Mouse (Mus musculus): ENCODE measurements around the gene Pdzrn4. TPM values are rescaled to one million over a fixed set of nuclear protein-coding genes. Genes with fewer than 3 reads are reported as not detected.

Gene Pdzrn4
- total RNA-seq, 2 experiments from 2014 or later = 2.4 to 3.4 TPM

- no peak for DNase-seq (ENCODE audit: low spot score)
- intact Hi-C loops (cut with DNase I) = no loop called here
Observed at GRCm38 (mm10) chr15:92671279-92672051, 274.8 kb downstream of the Pdzrn4 start.

- no peak for DNase-seq (ENCODE audit: low spot score)
- intact Hi-C loops (cut with DNase I) = no loop called here
Observed at GRCm38 (mm10) chr15:92676096-92676495, 279.4 kb downstream of the Pdzrn4 start.

GRCm38 (mm10) chr15:92678377-92678776 lies 281.7 kb downstream of the Pdzrn4 start:
- intact Hi-C loops (cut with DNase I) = no loop called here
- no peak for DNase-seq (ENCODE audit: low spot score)

- intact Hi-C loops (cut with DNase I) = no loop called here
- no peak for DNase-seq (ENCODE audit: low spot score)
Observed at GRCm38 (mm10) chr15:92679541-92679940, 282.9 kb downstream of the Pdzrn4 start.

- intact Hi-C loops (cut with DNase I) = no loop called here
- no peak for DNase-seq (ENCODE audit: low spot score)
Observed at GRCm38 (mm10) chr15:92696276-92696956, 299.7 kb downstream of the Pdzrn4 start.

GRCm38 (mm10) chr15:92704146-92704545 lies 307.5 kb downstream of the Pdzrn4 start:
- no peak for DNase-seq (ENCODE audit: low spot score)
- intact Hi-C loops (cut with DNase I) = no loop called here

- DNase-seq (ENCODE audit: low spot score) = no peak
- intact Hi-C loops (cut with DNase I) = no loop called here
Observed at GRCm38 (mm10) chr15:92738676-92739075, 342.0 kb downstream of the Pdzrn4 start.

- no peak for DNase-seq (ENCODE audit: low spot score)
- intact Hi-C loops (cut with DNase I) = no loop called here
Observed at GRCm38 (mm10) chr15:92739887-92740286, 343.2 kb downstream of the Pdzrn4 start.

- DNase-seq (ENCODE audit: low spot score) = no peak
- intact Hi-C loops (cut with DNase I) = no loop called here
Observed at GRCm38 (mm10) chr15:92743624-92744023, 346.9 kb downstream of the Pdzrn4 start.

- intact Hi-C loops (cut with DNase I) = no loop called here
- no peak for DNase-seq (ENCODE audit: low spot score)
Observed at GRCm38 (mm10) chr15:92746081-92746480, 349.4 kb downstream of the Pdzrn4 start.

- intact Hi-C loops (cut with DNase I) = no loop called here
- no peak for DNase-seq (ENCODE audit: low spot score)
Observed at GRCm38 (mm10) chr15:92752167-92752566, 355.5 kb downstream of the Pdzrn4 start.

GRCm38 (mm10) chr15:92752578-92752977 lies 355.9 kb downstream of the Pdzrn4 start:
- DNase-seq (ENCODE audit: low spot score) = no peak
- intact Hi-C loops (cut with DNase I) = no loop called here

- intact Hi-C loops (cut with DNase I) = no loop called here
- no peak for DNase-seq (ENCODE audit: low spot score)
Observed at GRCm38 (mm10) chr15:92757085-92757903, 360.6 kb downstream of the Pdzrn4 start.

GRCm38 (mm10) chr15:92759001-92759400 lies 362.3 kb downstream of the Pdzrn4 start:
- intact Hi-C loops (cut with DNase I) = no loop called here
- DNase-seq (ENCODE audit: low spot score) = no peak

GRCm38 (mm10) chr15:92763303-92763702 lies 366.6 kb downstream of the Pdzrn4 start:
- intact Hi-C loops (cut with DNase I) = no loop called here
- DNase-seq (ENCODE audit: low spot score) = no peak

- intact Hi-C loops (cut with DNase I) = no loop called here
- no peak for DNase-seq (ENCODE audit: low spot score)
Observed at GRCm38 (mm10) chr15:92769535-92769934, 372.9 kb downstream of the Pdzrn4 start.

- intact Hi-C loops (cut with DNase I) = no loop called here
Observed at GRCm38 (mm10) chr15:92788036-92788435, 391.4 kb downstream of the Pdzrn4 start.

GRCm38 (mm10) chr15:92794275-92794674 lies 397.6 kb downstream of the Pdzrn4 start:
- DNase-seq (ENCODE audit: low spot score) = no peak

More at GRCm38 (mm10) chr15:92788036-92788435, 391.4 kb downstream of the Pdzrn4 start:
- no peak for DNase-seq (ENCODE audit: low spot score)

GRCm38 (mm10) chr15:92805934-92806333 lies 409.3 kb downstream of the Pdzrn4 start:
- intact Hi-C loops (cut with DNase I) = no loop called here

More at GRCm38 (mm10) chr15:92794275-92794674, 397.6 kb downstream of the Pdzrn4 start:
- intact Hi-C loops (cut with DNase I) = no loop called here

GRCm38 (mm10) chr15:92806352-92806751 lies 409.7 kb downstream of the Pdzrn4 start:
- DNase-seq (ENCODE audit: low spot score) = no peak
- intact Hi-C loops (cut with DNase I) = no loop called here

More at GRCm38 (mm10) chr15:92805934-92806333, 409.3 kb downstream of the Pdzrn4 start:
- no peak for DNase-seq (ENCODE audit: low spot score)
